Mouse (Mus musculus) midbrain, embryonic 14.5 days (tissue): ENCODE measurements around the gene Syde1. TPM values are rescaled to one million over a fixed set of nuclear protein-coding genes. Genes with fewer than 3 reads are reported as not detected.
"Not testable (repeated sequence)": the region's sequence is repeated elsewhere in the genome, so short reads cannot be mapped to it uniquely, and the experiment has no call there.

Experiments
- ATAC-seq: fragments of 200-750 bp; cut with Nextera tagmentation; 2 replicates; pipeline ENCODE4 v1.8.0; 2017; ENCODE audit warnings: moderate number of reproducible peaks, moderate library complexity; ENCODE audit not compliant: low FRiP score, low TSS enrichment
- DNase-seq: peaks from one replicate; pipeline ENCODE4 v3.0.0-alpha.2; 2015
- H3K27ac ChIP-seq: fragments of 300-500 bp; sonication (generic); replicated peaks from 2 replicates; pipeline ENCODE4 v1.5.1; 2014; ENCODE audit warnings: mild to moderate bottlenecking, low read depth, low read length, moderate library complexity
- H3K27me3 ChIP-seq: fragments of 300-500 bp; sonication (generic); 2 replicates; pipeline ENCODE4 v1.6.1; 2014; ENCODE audit warnings: low read length, control low read depth, mixed read lengths; ENCODE audit not compliant: control insufficient read depth, insufficient read depth
- H3K36me3 ChIP-seq: fragments of 300-500 bp; sonication (generic); 2 replicates; pipeline ENCODE4 v1.6.1; 2014; ENCODE audit warnings: low read length, control low read depth; ENCODE audit not compliant: control insufficient read depth, insufficient read depth
- H3K4me1 ChIP-seq: fragments of 300-500 bp; sonication (generic); 2 replicates; pipeline ENCODE4 v1.6.1; 2014; ENCODE audit warnings: mild to moderate bottlenecking, antibody characterized with exemption, low read length, control low read depth; ENCODE audit not compliant: control insufficient read depth, insufficient read depth
- H3K4me2 ChIP-seq: fragments of 300-500 bp; sonication (generic); 2 replicates; pipeline ENCODE4 v1.6.1; 2014; ENCODE audit warnings: mild to moderate bottlenecking, low read length, moderate library complexity
- H3K4me3 ChIP-seq: fragments of 300-500 bp; sonication (generic); replicated peaks from 2 replicates; pipeline ENCODE4 v1.5.1; 2014; ENCODE audit warnings: low read depth, low read length
- H3K9ac ChIP-seq: fragments of 300-500 bp; sonication (generic); replicated peaks from 2 replicates; pipeline ENCODE4 v1.6.1; 2014; ENCODE audit warnings: mild to moderate bottlenecking, low read length, moderate library complexity
- H3K9me3 ChIP-seq: fragments of 300-500 bp; sonication (generic); 2 replicates; pipeline ENCODE4 v1.6.1; 2016; ENCODE audit warnings: low read length, control low read depth, mixed read lengths; ENCODE audit not compliant: control insufficient read depth
- WGBS: fragments of 180-500 bp; shearing (Covaris S2); extraction: QIAGEN DNeasy Blood & Tissue Kit; methylation state at CpG from one replicate; pipeline ENCODE4 v1.1.7; 2014; 5-methylcytosine and 5-hydroxymethylcytosine counted together
- polyA plus RNA-seq: library from polyadenylated mRNA; unstranded; fragments of >200 nt; fragmentation: Nextera tagmentation; extraction: Ambion mirVana; gene quantifications from 2 replicates; pipeline ENCODE4 v1.2.1, GENCODE M21; 2014

The Syde1 gene
- 2.3 and 4.3 TPM in 2 replicates for polyA plus RNA-seq

- WGBS, result 2% methylated on average over 53 of the region's 54 CpGs
- Histone ChIP-seq H3K27ac (0 out of 2 replicates have a peak within 1 kb of the TSS, but pooled peaks have one; percentile 8), H3K9ac (peak within 1 kb of the TSS; percentile 60), H3K9me3 (no peaks in the 10 kb centered on the region), H3K27me3 (no peaks in the 10 kb centered on the region), H3K4me2 (peak within 1 kb of the TSS; percentile 76), H3K4me3 (peak within 1 kb of the TSS; percentile 46), H3K36me3 (peaks cover 4% of the 10 kb centered on the region; the same call in 1 of the 2 replicates), H3K4me1 (0 out of 2 replicates have a peak, but pooled peaks cover 5% of the 10 kb centered on the region)
- ATAC-seq, result peak; percentile 44; the same call in 1 of the 2 replicates
- peak; percentile 55 for DNase-seq
These were observed at the start of gene Syde1 for GRCm38 (mm10) chr10:78591406-78592328. TSS of gene Syde1 (minus strand) at chr10:78591964.

DNA sequence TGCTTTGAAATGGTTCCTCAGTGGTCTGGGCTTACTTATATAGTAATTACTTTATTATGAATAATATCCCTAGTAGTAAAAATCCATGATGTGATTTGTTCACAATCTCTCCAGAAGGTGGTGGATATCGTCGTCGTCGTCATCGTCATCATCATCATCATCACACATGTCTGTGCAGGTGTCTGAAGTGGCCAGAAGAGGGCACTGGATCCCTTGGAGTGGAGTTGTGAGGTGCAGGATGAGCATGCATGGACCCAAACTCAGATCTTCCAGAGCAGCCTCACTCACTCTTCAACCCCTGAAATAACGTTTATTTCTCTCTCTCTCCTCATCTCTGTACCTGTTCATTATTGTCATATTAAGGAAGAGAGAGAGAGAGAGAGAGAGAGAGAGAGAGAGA is 40.5 kb upstream of the Syde1 start:
- DNase-seq, result peak; percentile 79
- 0 out of 2 replicates have a peak overlapping the region, but pooled peaks have one; percentile 20 for H3K9ac ChIP-seq
- H3K27ac ChIP-seq, result no peak overlapping the region
- H3K4me2 ChIP-seq, result peak overlapping the region; percentile 32
- no peaks in the 10 kb centered on the region for H3K4me1 ChIP-seq
- 16% methylated on average over 6 of the region's 6 CpGs for WGBS
- H3K4me3 ChIP-seq, result 0 out of 2 replicates have a peak overlapping the region, but pooled peaks have one; percentile 12
- H3K9me3 ChIP-seq, result no peaks in the 10 kb centered on the region
- no peaks in the 10 kb centered on the region for H3K27me3 ChIP-seq
- peak; percentile 58; the same call in 1 of the 2 replicates for ATAC-seq
- H3K36me3 ChIP-seq, result no peaks in the 10 kb centered on the region

- Histone ChIP-seq H3K9ac (no peak overlapping the region), H3K9me3 (no peaks in the 10 kb centered on the region), H3K4me1 (no peaks in the 10 kb centered on the region), H3K27me3 (no peaks in the 10 kb centered on the region), H3K4me3 (no peak overlapping the region), H3K27ac (no peak overlapping the region), H3K4me2 (no peak overlapping the region), H3K36me3 (no peaks in the 10 kb centered on the region)
- DNase-seq (no peak), ATAC-seq (no peak)
- 87% methylated on average over 4 of the region's 4 CpGs for WGBS
These were observed 38.4 kb upstream of the Syde1 start for GRCm38 (mm10) chr10:78630194-78630593.

DNA sequence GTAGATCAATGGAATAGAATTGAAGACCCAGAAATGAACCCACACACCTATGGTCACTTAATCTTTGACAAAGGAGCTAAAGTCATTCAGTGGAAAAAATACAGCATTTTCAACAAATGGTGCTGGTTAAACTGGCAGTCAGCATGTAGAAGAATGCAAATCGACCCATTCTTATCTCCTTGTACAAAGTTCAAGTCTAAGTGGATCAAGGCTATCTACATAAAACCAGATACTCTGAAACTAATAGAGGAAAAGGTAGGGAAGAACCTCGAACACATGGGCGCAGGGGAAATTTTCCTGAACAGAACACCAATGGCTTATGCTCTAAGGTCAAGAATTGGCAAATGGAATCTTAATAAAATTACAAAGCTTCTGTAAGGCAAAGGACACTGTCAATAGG is 31.4 kb upstream of the Syde1 start:
- H3K4me1 ChIP-seq, H3K4me3 ChIP-seq, H3K9ac ChIP-seq, H3K4me2 ChIP-seq, H3K27ac ChIP-seq, H3K27me3 ChIP-seq, H3K36me3 ChIP-seq, DNase-seq, ATAC-seq, H3K9me3 ChIP-seq: not testable (repeated sequence)
- WGBS, result 84% methylated on average over 3 of the region's 3 CpGs

DNA sequence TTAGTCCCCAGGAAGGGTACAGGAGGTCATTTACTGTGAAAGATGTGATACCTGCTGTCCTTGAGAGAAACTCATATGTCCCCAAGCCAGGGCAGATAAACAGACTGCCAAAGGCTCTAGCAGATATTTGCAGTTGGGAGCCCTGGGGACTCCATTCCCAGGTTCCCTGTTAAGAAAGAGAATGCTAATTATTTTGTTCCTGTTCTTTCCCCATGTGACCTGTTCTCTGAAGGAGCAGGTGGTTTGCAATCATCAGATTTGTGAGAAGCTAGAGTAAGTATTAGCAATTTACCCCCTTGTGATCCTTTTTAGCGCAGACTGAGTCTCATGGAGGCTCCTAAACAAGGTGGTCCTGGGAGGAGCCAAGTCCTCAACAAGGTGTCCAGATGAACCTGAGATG is 26.2 kb upstream of the Syde1 start, which contains the start of gene Olfr1357:
TSS of gene Olfr1357 (minus strand) at position 101 of the 400 bp plus-strand sequence.
- no peak within 1 kb of the TSS for H3K4me3 ChIP-seq
- ATAC-seq (no peak), DNase-seq (no peak)
- no peaks in the 10 kb centered on the region for H3K36me3 ChIP-seq
- H3K4me2 ChIP-seq, result no peak within 1 kb of the TSS
- no peak within 1 kb of the TSS for H3K27ac ChIP-seq
- H3K27me3 ChIP-seq, result no peaks in the 10 kb centered on the region
- no peak within 1 kb of the TSS for H3K9ac ChIP-seq
- H3K4me1 ChIP-seq, result no peaks in the 10 kb centered on the region
- H3K9me3 ChIP-seq, result no peaks in the 10 kb centered on the region
- 79% methylated on average over 1 of the region's 1 CpGs for WGBS

- Histone ChIP-seq H3K9ac (no peak overlapping the region), H3K4me2 (no peak overlapping the region), H3K27me3 (no peaks in the 10 kb centered on the region), H3K4me1 (no peaks in the 10 kb centered on the region), H3K36me3 (no peaks in the 10 kb centered on the region), H3K4me3 (no peak overlapping the region), H3K9me3 (no peaks in the 10 kb centered on the region), H3K27ac (no peak overlapping the region)
- DNase-seq (no peak), ATAC-seq (no peak)
- 68% methylated on average over 3 of the region's 3 CpGs for WGBS
These were observed 15.8 kb upstream of the Syde1 start for GRCm38 (mm10) chr10:78607602-78608001.

GRCm38 (mm10) chr10:78605080-78605479 is 13.3 kb upstream of the Syde1 start:
- Histone ChIP-seq H3K9me3 (no peaks in the 10 kb centered on the region), H3K36me3 (no peaks in the 10 kb centered on the region), H3K4me2 (no peak overlapping the region)

GRCm38 (mm10) chr10:78599865-78600264 is 8.1 kb upstream of the Syde1 start:
- H3K36me3 ChIP-seq, result no peaks in the 10 kb centered on the region
- H3K27me3 ChIP-seq, result no peaks in the 10 kb centered on the region
- H3K27ac ChIP-seq, result no peak overlapping the region
- ATAC-seq (no peak), DNase-seq (no peak)
- 86% methylated on average over 5 of the region's 5 CpGs for WGBS
- no peaks in the 10 kb centered on the region for H3K9me3 ChIP-seq
- H3K4me1 ChIP-seq, result no peaks in the 10 kb centered on the region
- H3K9ac ChIP-seq, result no peak overlapping the region
- H3K4me2 ChIP-seq, result no peak overlapping the region
- no peak overlapping the region for H3K4me3 ChIP-seq

More at GRCm38 (mm10) chr10:78605080-78605479, 13.3 kb upstream of the Syde1 start:
- no peak for ATAC-seq
- 46% methylated on average over 3 of the region's 3 CpGs for WGBS
- Histone ChIP-seq H3K9ac (no peak overlapping the region), H3K4me1 (no peaks in the 10 kb centered on the region), H3K27me3 (no peaks in the 10 kb centered on the region), H3K4me3 (no peak overlapping the region), H3K27ac (no peak overlapping the region)
- peak; percentile 59 for DNase-seq
